19 mouse cellular contexts compared by ENCODE assay signal in the genomic region with DNA sequence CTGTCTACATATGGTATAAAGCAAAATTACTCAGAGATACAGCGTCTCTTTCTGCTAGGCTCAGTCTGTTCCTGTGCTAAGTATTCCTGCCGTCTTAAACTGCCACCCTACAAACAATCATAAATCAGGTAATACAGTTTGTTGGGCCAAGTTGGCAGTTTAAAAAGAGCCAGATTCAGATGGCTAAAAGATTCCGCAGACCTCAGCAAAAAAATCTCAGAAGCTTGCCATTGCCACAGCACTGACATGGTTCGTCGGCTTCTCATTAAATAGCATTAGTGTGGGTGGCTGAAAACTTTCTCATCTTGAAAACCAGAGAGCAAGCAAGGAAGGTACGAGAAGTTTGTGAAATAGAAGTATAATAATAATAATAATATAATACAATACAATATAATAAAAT. TPM values are rescaled to one million over a fixed set of nuclear protein-coding genes. Genes with fewer than 3 reads are reported as not detected.
"Had no signal": no experiment of that assay in that cellular context is flagged by ENCODE, and none has a peak within 500 bp of the region (broad histone marks: within the 10 kb centered on the region; RNA-seq: fewer than 3 reads in every experiment).

No protein-coding gene starts in this region.

- H3K4me3 ChIP-seq: layer of hippocampus, adult 2 months; limb, embryonic 12.5 days; liver, embryonic 13.5 days; lung, embryonic 15.5 days; megakaryocyte, embryonic 14.5 days; midbrain, embryonic 15.5 days; neural tube, embryonic 12.5 days had no signal

- H3K4me1 ChIP-seq: limb, embryonic 12.5 days; liver, embryonic 13.5 days; lung, embryonic 15.5 days; megakaryocyte, embryonic 14.5 days; midbrain, embryonic 15.5 days; neural tube, embryonic 12.5 days had no signal

- H3K4me2 ChIP-seq: limb, embryonic 12.5 days; liver, embryonic 13.5 days; lung, embryonic 15.5 days; midbrain, embryonic 11.5 days; midbrain, embryonic 15.5 days; neural tube, embryonic 12.5 days had no signal

- H3K9ac ChIP-seq: limb, embryonic 12.5 days; liver, embryonic 13.5 days; liver, postnatal 0 days; lung, embryonic 15.5 days; midbrain, embryonic 15.5 days; neural tube, embryonic 12.5 days had no signal

- H3K27me3 ChIP-seq: limb, embryonic 12.5 days; liver, embryonic 13.5 days; lung, embryonic 15.5 days; megakaryocyte, embryonic 14.5 days; midbrain, embryonic 15.5 days; neural tube, embryonic 12.5 days had no signal

- H3K36me3 ChIP-seq: limb, embryonic 12.5 days; liver, embryonic 13.5 days; lung, embryonic 15.5 days; midbrain, embryonic 15.5 days; neural tube, embryonic 12.5 days had no signal

- H3K27ac ChIP-seq: layer of hippocampus, adult 2 months; limb, embryonic 12.5 days; liver, embryonic 13.5 days; lung, embryonic 15.5 days; macrophage; midbrain, embryonic 15.5 days; neural tube, embryonic 12.5 days; stomach, postnatal 0 days had no signal

- H3K9me3 ChIP-seq: limb, embryonic 12.5 days; liver, embryonic 13.5 days; lung, embryonic 15.5 days; megakaryocyte, embryonic 14.5 days; midbrain, embryonic 15.5 days; neural tube, embryonic 12.5 days had no signal

- ATAC-seq: intestine, postnatal 0 days; liver, postnatal 0 days; midbrain, embryonic 15.5 days had no signal

- DNase-seq: liver; liver, embryonic 13.5 days; liver, postnatal 0 days; lung, postnatal 14 days; thymus, postnatal 14 days had no signal

RNA-seq across cellular contexts. Expression of gene Cst8, which starts 8.1 kb away (rescaled TPM):
- total RNA-seq: layer of hippocampus, adult 2 months; layer of hippocampus, postnatal 10 days; left cerebral cortex, postnatal 36 days; monocyte, adult 5-6 weeks; neutrophil, adult 5-6 weeks had no signal
- polyA plus RNA-seq: intestine, postnatal 0 days; limb, embryonic 12.5 days; liver, embryonic 13.5 days; lung, embryonic 15.5 days; macrophage; midbrain, embryonic 11.5 days; midbrain, embryonic 15.5 days; neural tube, embryonic 12.5 days had no signal

RNA-seq across cellular contexts. Expression of gene Cst13, which starts 13.2 kb away (rescaled TPM):
- total RNA-seq: layer of hippocampus, adult 2 months; layer of hippocampus, postnatal 10 days; left cerebral cortex, postnatal 36 days; monocyte, adult 5-6 weeks; neutrophil, adult 5-6 weeks had no signal
- polyA plus RNA-seq: intestine, postnatal 0 days; limb, embryonic 12.5 days; liver, embryonic 13.5 days; liver, postnatal 0 days; lung, embryonic 15.5 days; macrophage; midbrain, embryonic 11.5 days; midbrain, embryonic 15.5 days; neural tube, embryonic 12.5 days had no signal

RNA-seq across cellular contexts. Expression of gene Cst12, which starts 17.5 kb away (rescaled TPM):
- total RNA-seq: layer of hippocampus, postnatal 10 days; monocyte, adult 5-6 weeks; neutrophil, adult 5-6 weeks had no signal
- polyA plus RNA-seq: intestine, postnatal 0 days; limb, embryonic 12.5 days; liver, embryonic 13.5 days; liver, postnatal 0 days; lung, embryonic 15.5 days; macrophage; midbrain, embryonic 11.5 days; midbrain, embryonic 15.5 days; neural tube, embryonic 12.5 days had no signal

RNA-seq across cellular contexts. Expression of gene 8030411F24Rik, which starts 24.9 kb away (rescaled TPM):
- total RNA-seq: layer of hippocampus, adult 2 months; layer of hippocampus, postnatal 10 days; left cerebral cortex, postnatal 36 days; monocyte, adult 5-6 weeks; neutrophil, adult 5-6 weeks had no signal
- polyA plus RNA-seq: intestine, postnatal 0 days; limb, embryonic 12.5 days; liver, embryonic 13.5 days; liver, postnatal 0 days; lung, embryonic 15.5 days; macrophage; midbrain, embryonic 11.5 days; midbrain, embryonic 15.5 days; neural tube, embryonic 12.5 days; stomach, postnatal 0 days had no signal

RNA-seq across cellular contexts. Expression of gene Cst9, which starts 28.3 kb away (rescaled TPM):
- total RNA-seq: layer of hippocampus, adult 2 months; layer of hippocampus, postnatal 10 days; left cerebral cortex, postnatal 36 days; monocyte, adult 5-6 weeks; neutrophil, adult 5-6 weeks had no signal
- polyA plus RNA-seq: intestine, postnatal 0 days; limb, embryonic 12.5 days; macrophage; midbrain, embryonic 11.5 days; midbrain, embryonic 15.5 days; neural tube, embryonic 12.5 days; stomach, postnatal 0 days had no signal
